Mouse (Mus musculus) retina, postnatal 1 day (tissue): ENCODE results near the gene Simc1.

Experiments used
- DNase-seq: peaks from one replicate; pipeline ENCODE4 v3.0.0-alpha.2; 2012

Simc1 gene

DNA sequence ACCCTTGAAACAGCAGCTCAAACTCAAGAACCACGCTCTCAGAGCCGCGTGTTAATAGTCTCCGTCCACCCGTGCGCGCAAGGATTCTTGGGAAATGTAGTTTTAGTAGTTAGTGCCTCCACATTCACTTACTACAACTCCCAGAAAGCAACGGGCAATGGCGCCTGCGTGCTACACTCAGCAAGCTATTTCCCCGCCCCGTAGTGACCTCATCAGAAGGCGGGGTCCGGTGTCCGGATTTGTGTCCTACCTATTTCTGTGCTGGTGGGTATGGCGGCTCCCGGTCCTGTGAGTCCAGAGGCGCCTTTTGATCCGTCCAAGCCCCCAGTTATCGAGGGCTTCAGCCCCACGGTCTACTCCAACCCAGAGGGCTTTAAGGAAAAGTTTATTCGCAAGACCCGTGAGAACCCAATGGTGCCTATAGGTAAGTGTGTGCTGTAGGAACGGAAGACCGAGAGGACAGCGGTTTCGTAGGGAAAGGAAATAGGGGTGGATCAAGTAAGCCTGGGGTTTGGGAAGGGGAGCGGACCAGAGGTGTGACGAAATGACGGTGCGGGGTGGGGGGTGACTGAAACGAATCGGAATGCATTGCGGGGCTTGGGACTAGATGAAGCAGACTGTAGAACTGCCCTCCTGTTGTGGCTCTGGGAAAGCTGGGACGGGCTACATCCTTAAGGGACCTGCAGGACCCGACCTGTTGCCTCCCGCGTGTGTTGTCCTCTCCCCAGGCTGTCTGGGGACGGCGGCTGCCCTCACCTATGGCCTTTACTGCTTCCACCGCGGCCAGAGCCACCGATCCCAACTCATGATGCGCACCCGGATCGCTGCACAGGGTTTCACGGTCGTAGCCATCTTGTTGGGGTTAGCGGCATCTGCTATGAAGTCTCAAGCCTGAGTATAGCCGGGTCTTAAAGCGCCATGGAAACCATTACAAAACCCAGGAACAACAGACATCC, 86.7 kb downstream of the Simc1 start, which contains the start of the genes Nop16 and Higd2a:
Nop16 (minus strand) TSS at position 95 of the 956 bp plus-strand sequence.
Higd2a (plus strand) TSS at position 212 of the 956 bp plus-strand sequence.
- DNase-seq = peak; percentile 99

DNA sequence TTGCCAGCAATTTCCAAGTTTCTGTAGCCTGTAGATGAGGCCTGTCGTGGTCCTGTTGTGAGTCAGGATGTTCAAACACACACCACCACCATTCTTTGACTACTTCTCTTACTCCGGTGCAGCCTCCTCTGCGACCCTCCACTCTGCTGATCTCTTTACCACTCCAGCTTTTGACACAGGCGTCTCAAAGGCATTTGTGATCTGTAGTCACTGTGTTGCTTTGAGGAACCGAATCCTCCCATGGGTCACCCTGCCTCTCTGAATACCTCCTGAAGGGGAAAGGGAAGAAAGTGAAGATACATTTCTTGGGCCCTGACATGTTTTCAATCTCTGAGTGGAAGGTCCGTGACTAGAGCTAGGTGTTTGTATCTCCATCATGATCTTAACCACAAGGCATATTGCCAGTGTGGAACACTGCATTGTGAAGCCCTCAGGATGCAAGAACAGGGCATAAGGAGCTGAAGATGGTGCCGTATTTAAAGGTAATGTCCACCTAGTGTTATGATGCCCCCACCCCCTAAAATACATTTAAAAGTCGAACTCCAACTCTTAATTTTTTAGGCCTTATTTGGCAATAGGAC, 88.3 kb downstream of the Simc1 start:
- DNase-seq = no peak

DNA sequence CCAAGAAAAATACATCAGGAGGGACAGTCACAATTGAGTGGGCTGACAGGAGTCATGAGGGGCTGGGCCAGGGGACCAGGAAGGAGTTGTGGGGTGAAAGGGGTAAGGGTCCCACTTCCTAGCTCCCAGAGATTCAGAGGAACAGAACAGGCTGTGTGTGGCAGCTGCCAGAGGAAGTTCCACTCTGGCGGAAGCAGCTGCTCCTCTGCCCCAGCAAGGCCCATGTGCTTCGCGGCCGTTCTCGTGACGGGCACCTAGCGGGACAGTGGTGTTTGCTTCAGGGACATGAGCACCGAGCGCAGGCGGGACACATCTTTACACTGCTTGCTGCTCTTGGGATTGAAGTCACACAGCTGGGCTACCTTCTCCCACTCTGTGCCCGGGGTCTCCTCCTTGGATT, 90.0 kb downstream of the Simc1 start:
- no peak for DNase-seq

DNA sequence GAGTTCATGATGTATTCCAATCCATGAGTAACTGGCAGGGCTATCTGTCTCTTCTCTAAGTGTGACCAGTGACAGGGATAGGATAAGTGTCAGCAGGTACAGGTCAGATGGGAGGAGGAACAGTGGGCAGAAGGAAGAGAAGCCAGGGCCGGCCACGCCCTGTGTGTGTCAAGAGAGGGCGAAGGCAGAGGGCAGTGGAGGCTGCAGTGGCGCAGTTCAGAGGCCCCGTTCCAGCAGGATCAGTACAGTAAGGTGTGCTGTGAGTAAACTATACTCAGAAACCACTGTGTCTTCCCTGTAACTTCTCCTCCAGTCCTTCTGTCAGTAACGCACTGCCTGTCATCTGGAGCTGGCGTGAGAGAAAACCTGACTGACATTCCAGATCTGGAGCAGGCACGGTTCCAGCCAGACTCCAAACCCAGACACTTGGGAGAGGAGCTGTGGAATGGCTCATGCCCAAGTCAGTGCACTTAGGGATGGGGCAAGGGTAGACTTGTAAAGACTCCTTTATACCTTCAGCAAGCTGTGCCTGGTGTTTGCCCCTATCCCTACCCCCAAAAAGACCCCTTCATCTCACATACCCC, 92.6 kb downstream of the Simc1 start:
- no peak for DNase-seq

DNA sequence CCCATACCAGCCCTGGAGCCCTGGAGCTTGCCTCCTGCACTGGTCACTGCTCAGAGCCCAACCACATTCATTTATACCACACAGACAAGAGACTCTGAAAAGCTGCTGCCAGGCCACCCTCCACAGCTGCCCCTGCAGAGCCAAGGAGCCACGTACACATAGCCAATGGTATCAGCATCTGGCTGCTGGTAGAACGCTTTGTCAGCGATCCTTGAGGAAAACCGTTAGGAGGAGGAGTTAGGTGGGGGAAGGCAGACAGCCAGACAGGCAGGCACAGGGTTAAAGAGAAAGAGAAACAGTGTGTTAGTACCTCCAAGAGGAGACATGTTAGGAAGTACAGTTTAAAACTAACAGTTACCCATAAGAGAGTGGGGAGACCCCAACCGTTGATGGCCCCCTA, 93.3 kb downstream of the Simc1 start:
- no peak for DNase-seq

DNA sequence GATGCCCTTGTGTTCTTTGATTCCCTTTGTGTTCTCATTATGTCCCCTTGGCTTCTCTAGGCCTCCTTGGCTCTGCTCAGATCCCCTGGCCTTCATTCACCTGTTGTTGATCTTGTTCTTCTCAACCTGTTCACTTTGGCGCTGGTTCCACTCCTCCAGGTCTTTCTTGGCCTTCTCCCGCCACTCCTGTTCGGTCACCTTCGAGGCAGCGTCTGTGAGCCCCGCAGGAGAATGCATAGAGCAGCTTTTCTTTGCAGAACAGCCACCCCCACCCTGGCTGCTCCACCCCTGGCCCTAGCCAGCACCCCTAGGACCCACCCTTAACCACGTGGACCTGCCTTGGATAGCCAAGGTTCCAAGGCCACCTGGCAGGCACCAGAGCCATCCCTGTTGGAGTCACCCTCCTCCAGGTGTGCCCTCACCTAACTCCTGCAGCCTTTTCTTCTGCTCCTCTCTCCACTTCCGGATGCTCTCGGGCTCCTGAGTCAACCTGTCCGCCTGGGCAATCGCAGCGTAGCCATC, 95.1 kb downstream of the Simc1 start:
- no peak for DNase-seq
